Mouse (Mus musculus): ENCODE measurements around the gene Rarres2.
A peak's percentile ranks its signal among the peaks of the same experiment; 100 is the strongest.
"Not testable (repeated sequence)": the region's sequence is repeated elsewhere in the genome, so short reads cannot be mapped to it uniquely, and the experiment has no call there.

Gene Rarres2

DNA sequence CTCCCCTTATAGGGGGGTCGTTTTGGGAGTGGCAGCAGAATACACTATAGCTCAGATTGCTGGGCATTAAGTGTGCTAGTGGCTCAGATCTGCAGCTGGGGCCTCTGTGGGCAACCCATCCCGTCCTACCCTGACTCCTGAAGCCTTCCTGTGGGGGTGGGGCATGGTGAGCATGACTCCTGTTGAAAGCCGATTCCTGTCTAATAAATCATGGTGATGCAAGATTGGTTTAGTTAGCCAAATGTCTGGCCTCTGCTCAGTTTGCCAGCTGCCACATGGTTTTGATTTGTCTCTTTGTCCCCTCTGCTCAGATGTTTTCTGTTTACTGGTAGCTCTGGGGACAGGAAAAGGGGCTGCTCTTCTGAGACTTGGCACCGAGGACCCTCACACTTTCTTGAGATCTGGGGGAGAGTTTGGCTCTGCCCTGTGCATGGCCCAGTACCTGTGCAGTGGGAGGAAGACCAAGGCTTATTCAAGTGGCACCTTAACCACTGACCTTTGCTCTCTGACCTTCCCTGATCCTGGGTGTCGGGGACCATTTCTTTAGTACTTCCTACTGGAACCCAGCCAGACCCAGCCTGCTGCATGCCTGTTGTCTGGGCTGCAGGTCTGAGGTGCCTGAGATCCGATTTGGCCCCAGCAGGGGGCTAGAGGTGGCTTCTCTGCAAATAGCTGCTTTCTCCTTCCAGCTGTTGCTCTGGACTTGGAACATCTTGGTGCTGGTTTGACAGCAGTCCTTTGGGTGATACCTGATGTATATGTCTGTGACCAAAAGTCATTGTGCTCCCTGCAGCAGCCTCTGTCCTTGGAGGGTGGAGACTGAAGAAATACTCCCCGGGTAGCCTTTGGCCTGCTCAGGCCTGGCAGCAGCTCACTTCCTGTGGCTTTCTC lies 30.8 kb downstream of the Rarres2 start:
- no peak for DNase-seq (ENCODE audit: low spot score in 2 of 2)

DNA sequence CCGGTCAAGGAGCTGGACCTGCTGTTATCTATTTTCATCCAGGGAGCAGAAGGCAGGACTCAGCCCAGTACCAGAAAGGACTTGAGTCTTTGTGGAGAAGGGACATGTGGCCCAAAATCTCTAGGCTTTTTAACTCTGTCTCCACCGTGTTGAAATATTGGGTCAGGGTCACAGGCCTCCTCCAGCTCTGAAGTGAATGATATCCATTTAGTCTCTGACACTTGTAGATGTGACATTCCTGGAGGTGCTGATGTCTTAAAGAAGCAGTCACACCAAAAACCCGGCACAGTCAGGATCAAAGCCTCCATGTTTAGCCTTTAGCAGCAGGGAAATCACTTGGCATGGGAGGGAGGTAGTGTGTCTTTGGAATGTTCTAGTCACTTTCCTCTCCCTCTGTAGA lies 31.9 kb downstream of the Rarres2 start:
- no peak for DNase-seq (ENCODE audit: low spot score in 2 of 2)

DNA sequence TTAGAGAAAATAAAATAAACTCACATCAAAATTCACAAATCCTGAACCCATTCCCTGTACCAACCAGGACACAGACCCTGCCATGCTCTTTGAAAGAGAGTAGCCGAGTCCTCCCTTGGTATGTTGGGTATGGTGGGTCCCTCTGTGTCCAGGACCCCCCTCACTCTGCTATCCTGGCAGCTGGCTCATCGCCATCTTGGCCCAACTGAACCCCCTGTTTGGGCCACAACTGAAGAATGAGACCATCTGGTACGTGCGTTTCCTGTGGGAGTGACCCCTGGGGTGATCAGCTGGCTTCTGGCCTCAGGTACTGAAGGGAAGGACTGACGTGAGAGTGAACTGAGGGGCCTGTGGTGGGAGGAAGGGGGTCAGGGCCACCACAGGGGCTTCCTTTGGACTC lies 32.7 kb downstream of the Rarres2 start:
- no peak for DNase-seq (ENCODE audit: low spot score in 2 of 2)

DNA sequence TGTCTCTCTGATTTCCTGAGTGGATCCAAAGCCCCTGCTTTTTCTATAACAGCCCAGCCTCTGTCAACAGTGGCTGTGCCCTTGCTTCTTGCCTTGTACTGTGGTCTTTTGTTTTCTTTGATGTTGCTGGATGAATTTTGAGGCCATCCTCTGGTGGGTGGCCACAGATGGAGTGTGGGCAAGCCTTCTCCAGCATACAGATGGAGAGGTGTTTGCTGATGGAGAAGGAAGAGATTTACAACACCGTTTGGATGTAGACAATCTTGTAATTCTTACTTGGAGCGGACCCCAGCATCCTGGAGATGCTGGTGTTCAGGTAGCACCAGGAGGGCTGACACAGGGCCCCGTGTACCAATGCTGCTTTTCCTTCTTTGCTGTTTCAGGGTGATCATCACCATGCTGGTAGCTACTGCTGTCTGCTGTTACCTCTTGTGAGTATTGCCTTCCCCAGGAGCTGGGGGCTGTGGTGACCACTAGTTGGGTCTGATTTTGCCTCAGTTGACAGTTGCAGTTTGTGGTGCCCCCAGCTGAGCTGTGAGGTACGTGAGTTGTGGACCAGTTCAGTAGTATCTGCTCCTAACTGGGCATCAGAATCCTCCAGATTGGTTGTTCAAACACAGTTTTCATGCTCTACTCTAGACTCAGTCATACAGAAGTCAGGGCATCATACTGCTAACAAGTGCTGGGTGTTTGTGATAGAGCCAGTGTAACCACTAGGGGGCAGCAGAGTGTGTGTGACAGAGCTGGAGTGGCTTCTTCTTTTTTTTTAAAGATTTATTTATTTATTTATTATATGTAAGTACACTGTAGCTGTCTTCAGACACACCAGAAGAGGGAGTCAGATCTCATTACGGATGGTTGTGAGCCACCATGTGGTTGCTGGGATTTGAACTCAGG lies 33.5 kb downstream of the Rarres2 start:
- DNase-seq (ENCODE audit: low spot score in 2 of 2) = peak; percentile 58 to 79

DNA sequence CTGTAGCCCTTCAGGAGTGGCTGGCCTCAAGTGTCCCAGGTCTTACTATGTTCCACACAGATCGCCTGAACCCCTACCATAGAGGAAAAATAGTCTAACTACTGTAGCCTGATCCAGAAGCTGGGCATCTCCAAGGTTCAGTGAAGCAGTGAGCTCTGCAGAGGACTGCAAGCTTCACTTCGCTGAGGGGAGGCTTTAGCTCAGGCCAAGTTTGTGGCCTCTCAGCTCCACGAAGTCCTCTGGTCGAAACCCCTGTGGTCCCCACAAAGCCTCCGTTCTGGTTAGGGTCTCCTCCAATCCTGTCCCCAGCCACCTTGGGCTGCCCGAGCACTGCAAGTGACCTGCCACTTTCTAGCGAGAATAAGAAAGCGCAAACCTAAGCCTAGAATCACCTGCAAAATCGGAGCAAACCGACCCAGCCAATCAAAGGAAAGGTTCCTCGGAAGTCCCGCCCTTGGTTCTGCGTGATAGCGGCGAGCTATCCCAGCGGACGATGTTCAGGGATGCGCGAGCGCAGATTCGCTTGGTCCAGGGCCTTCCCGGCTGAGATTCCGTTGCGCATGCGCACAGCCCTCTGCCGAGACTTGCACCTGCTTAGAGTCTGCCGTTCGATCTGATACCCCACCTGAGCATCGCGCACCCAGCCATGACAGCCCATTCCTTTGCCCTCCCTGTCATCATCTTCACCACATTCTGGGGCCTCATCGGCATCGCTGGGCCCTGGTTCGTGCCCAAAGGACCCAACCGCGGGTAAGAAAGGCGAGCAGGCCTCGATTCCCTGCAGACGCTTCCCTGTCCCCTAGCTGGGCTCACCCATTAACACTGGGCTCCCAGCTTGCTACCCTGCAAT lies 35.3 kb downstream of the Rarres2 start, which contains the start of gene Atp6v0e2:
Gene Atp6v0e2 (plus strand): TSS at position 511 of the 850 bp plus-strand sequence.
- DNase-seq (ENCODE audit: low spot score in 2 of 2) = peak; percentile 81 to 89

DNA sequence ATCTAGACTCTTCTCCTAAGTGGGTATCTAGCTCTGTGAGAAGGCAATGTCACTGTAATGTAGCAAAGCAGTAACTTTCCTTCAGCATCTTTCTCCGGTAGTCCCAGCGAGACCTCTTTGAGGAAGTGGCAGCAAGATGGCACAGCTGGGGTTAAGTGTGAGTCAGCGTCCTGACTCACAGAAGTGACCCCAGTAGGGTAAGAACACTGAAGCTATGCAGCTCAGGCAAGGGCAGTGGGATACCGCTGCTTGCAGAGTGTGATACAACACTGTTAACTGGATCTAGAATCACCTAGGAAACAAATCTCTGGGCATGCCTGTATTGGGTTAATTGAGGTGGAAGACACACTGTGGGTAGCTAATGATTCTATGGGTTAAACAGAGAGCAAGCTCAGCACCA lies 36.5 kb downstream of the Rarres2 start:
- no peak for DNase-seq (ENCODE audit: low spot score in 2 of 2)

DNA sequence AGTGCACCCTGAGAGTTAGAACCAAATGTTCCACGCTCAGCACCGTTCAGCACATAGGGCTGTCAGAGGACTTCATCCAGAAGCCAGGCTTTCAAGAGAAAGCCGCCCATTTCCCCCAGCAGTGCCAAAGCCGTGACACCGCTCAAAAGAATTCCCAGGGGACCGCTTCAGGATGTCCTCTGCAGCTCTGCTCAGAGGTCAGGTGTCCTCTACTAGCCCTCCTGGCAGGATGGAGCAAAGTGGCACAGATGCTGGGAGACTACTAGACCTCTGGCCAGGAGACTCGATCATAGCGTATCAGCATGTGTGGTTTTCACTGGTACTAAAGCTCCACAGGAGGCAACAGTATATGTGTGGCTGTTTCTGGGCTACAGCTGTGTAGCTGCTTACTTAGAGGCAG lies 37.7 kb downstream of the Rarres2 start:
- no peak for DNase-seq (ENCODE audit: low spot score in 2 of 2)

DNA sequence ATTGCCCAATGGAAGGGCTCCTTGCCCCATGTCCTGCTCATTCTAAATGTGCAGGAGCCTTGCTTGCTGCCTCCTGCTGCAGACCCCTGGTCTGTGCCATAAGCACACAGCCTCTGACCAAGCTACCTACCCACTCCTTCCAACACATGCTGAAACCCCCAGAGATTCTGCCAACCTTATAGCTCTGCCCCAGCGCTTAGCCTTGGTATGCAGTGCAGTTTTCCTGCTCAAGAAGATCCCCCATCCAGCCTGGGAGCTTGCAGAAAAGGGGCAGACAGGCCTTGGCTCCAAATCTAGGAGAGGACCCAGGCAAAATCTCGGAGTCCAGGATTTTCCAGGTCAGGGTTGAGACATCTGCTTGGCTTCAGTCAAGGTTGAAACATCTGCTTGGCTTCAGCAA lies 39.1 kb downstream of the Rarres2 start:
- DNase-seq (ENCODE audit: low spot score in 2 of 2) = no peak

DNA sequence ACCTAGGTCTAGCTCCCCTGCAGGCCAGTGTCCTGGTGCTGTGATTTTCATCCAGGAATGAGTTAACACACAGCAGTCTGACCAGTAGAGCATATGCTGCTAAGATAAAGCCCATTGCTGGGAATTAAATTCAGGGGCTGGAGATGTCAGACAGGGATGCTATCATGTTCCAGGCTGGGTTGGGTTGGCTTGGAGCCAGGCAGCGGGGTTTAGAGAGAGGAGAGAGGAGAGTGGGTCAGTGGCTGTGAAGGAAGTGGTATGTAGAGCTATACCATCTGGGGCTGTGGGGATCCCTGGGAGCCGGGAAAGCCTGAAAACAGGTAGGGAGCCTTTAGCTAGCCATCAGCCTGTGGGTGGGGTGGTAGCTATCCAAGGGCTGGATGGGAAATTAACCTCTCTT lies 41.7 kb downstream of the Rarres2 start:
- no peak for DNase-seq (ENCODE audit: low spot score in 2 of 2)

DNA sequence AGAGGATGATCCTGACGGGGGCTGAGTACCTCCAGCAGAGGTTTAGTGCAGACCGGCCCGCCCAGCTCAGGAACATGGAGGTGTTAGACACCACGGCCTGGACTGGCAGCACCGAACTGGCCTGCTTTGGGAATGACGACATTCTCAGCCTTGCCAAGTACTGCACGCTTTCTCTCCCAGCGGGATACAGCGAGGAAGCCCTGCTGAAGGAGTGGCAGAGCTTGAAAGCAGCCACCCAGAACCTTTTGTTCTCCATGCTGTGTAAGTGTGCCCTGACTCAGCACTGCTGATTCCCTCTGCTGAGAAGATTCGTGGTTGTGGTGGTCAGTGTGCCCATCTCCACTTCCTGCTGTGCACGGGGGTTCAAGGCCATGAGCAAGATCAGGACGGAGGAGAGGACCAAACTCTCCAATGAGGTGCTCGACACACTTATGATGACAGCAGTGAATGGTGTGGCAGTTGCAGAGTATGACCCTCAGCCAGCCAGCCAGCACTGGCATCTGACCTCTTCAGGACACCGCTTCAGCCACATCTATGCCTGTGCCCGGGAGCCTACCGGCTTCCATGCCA lies 42.6 kb downstream of the Rarres2 start:
- DNase-seq (ENCODE audit: low spot score in 2 of 2) = no peak

DNA sequence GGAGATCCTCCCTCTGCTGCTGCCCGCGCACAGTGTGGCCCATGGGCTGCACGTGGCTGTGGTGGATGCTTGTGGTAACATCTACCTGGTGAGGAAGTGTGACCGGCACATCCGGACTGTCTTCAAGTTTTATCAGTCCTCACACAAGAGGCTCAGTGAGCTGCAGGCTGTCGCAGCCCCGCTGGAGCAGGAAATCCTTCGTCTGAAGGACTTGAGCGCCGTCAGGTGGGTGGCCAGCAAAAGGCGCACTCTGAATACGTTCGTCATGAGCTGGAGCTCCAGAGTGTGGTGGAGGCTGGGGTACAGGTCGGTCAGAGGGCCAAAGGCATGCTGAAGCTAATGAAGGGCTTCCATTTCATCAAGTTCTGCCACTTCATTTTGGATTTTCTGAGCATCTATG lies 43.3 kb downstream of the Rarres2 start:
- DNase-seq (ENCODE audit: low spot score in 2 of 2) = no peak

DNA sequence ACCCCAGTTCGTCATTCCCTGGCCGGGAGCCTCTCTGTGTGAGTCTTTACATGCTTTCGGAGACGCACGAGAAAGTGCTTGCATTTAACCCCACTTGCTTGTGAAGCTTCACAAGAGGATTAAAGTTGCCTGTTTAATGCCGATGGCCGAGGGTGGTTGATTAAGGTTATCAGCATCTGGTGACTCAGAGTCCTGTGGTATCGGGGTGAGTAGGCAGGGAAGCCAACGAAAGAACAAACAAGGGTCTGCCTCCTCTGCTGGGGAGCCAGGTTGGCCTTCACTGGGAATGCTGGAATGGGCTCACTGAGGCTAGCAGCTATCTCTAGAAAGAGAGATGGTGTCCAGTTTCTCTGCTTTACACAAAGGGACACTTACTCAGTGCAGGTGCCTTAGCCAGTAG lies 44.7 kb downstream of the Rarres2 start:
- no peak for DNase-seq (ENCODE audit: low spot score in 2 of 2)

DNA sequence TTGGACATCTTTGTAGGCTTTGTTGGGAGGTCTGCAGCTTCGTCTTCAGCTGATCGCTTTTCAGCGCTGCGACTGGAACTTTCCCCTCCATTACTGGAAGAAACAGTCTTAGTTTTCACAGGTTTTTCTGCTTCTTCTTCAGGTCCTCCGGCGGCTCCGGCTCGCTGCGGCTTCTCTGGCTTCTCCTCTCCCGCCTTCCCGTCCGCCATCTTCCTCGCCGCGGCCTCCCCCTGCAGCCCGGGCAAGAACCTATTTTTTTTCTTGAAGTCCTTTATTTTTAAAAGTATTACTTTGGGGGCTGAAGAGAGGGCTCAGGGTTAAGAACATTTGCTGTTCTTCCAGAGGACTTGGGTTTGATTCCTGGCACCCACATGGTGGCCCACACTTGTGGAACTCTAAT lies 47.7 kb downstream of the Rarres2 start:
- not testable (repeated sequence) for DNase-seq (ENCODE audit: low spot score in 2 of 2)

All from cerebellum, postnatal 4 days (tissue).